Mouse (Mus musculus) liver, embryonic 14.5 days (tissue): ENCODE results near the gene Nop14. TPM values are rescaled to one million over a fixed set of nuclear protein-coding genes. Genes with fewer than 3 reads are reported as not detected.
A peak's percentile ranks its signal among the peaks of the same experiment; 100 is the strongest.

ENCODE experiments used
- ATAC-seq: fragments of 200-750 bp; cut with Nextera tagmentation; 2 replicates; pipeline ENCODE4 v1.8.0; 2017; ENCODE audit warnings: moderate number of reproducible peaks, mild to moderate bottlenecking, moderate library complexity; ENCODE audit not compliant: insufficient read depth
- DNase-seq, 3 experiments: peaks; one replicate each; pipeline ENCODE4 v3.0.0-alpha.2; 2012 to 2013; ENCODE audit warnings: low read depth in 3 of 3, low spot score in 3 of 3
- H3K27ac ChIP-seq: fragments of 300-500 bp; sonication (generic); 2 replicates; pipeline ENCODE4 v1.5.1; 2014; ENCODE audit warnings: moderate library complexity, mild to moderate bottlenecking, control low read depth, inconsistent platforms
- H3K27me3 ChIP-seq: fragments of 300-500 bp; sonication (generic); 2 replicates; pipeline ENCODE4 v1.6.1; 2014; ENCODE audit warnings: mild to moderate bottlenecking, low read length, moderate library complexity; ENCODE audit not compliant: control insufficient read depth, insufficient read depth
- H3K36me3 ChIP-seq: fragments of 300-500 bp; sonication (generic); replicated peaks from 2 replicates; pipeline ENCODE4 v1.6.1; 2014; ENCODE audit warnings: low read depth; ENCODE audit not compliant: control insufficient read depth, insufficient read depth
- H3K4me1 ChIP-seq, 2 experiments: fragments of 200-500 bp in 1 of 2; fragments of 300-500 bp in 1 of 2; sonication (generic) in 1 of 2; replicated peaks; 2 replicates each; pipeline ENCODE4 v1.6.1; 2012 to 2014; ENCODE audit warnings: antibody characterized with exemption in 1 of 2, inconsistent platforms in 1 of 2, low read length in 1 of 2; ENCODE audit not compliant: control insufficient read depth in 2 of 2, insufficient read depth in 2 of 2
- H3K4me2 ChIP-seq: fragments of 300-500 bp; sonication (generic); 2 replicates; pipeline ENCODE4 v1.6.1; 2014; ENCODE audit warnings: low read depth, mild to moderate bottlenecking, control low read depth, moderate library complexity
- H3K4me3 ChIP-seq, 2 experiments: fragments of 200-500 bp in 1 of 2; fragments of 300-500 bp in 1 of 2; sonication (generic) in 1 of 2; 2 replicates each; pipeline ENCODE4 v1.5.1; 2012 to 2014; ENCODE audit warnings: low read depth in 2 of 2, low read length in 2 of 2, mild to moderate bottlenecking in 2 of 2, control low read depth in 1 of 2, inconsistent platforms in 1 of 2, moderate library complexity in 1 of 2; ENCODE audit not compliant: insufficient read depth in 1 of 2
- H3K9ac ChIP-seq: fragments of 300-500 bp; sonication (generic); replicated peaks from 2 replicates; pipeline ENCODE4 v1.6.1; 2014; ENCODE audit warnings: mild to moderate bottlenecking, control low read depth, moderate library complexity
- H3K9me3 ChIP-seq: fragments of 300-500 bp; sonication (generic); 2 replicates; pipeline ENCODE4 v1.6.1; 2016; ENCODE audit warnings: low read length, mixed read lengths; ENCODE audit not compliant: control insufficient read depth
- CTCF ChIP-seq: IDR thresholded peaks from 2 replicates; pipeline ENCODE4 v1.5.1; 2016; ENCODE audit warnings: antibody characterized with exemption, low read depth, control low read depth
- EP300 ChIP-seq: IDR thresholded peaks from 2 replicates; pipeline ENCODE4 v1.6.1; 2016; ENCODE audit warnings: antibody characterized with exemption, low read depth
- WGBS: fragments of 180-500 bp; shearing (Covaris S2); extraction: QIAGEN DNeasy Blood & Tissue Kit; methylation state at CpG from one replicate; pipeline ENCODE4 v1.1.7; 2014; ENCODE audit not compliant: insufficient replicate concordance; 5-methylcytosine and 5-hydroxymethylcytosine counted together
- polyA plus RNA-seq, 2 experiments: library from polyadenylated mRNA; depleted of rRNA in 1 of 2; stranded (reverse) in 1 of 2; unstranded in 1 of 2; fragments of >200 nt; fragmentation: Nextera tagmentation in 1 of 2; extraction: Ambion mirVana in 1 of 2; gene quantifications; 2 replicates each; pipeline versions ENCODE4 v1.2.1 to v1.2.3; 2012 to 2014

Nop14 gene
- polyA plus RNA-seq, 2 experiments = 11.9 to 12.4 TPM

GRCm38 (mm10) chr5:34634746-34635400 is 25.1 kb downstream of the Nop14 start:
- peak overlapping the region; percentile 95; the same call in 1 of the 2 replicates for H3K4me2 ChIP-seq
- WGBS = 57% methylated on average over 13 of the region's 13 CpGs
- H3K9me3 ChIP-seq = no peaks in the 10 kb centered on the region
- H3K36me3 ChIP-seq = peaks cover 64% of the 10 kb centered on the region
- DNase-seq (no peak), ATAC-seq (no peak)
- no peaks in the 10 kb centered on the region for H3K27me3 ChIP-seq
- no peak overlapping the region; the same call in 1 of the 2 replicates for H3K9ac ChIP-seq
- TF ChIP-seq EP300 = no peak
- TF ChIP-seq CTCF = no peak
- H3K27ac ChIP-seq = no peak overlapping the region
- H3K4me1 ChIP-seq = peaks cover 14 to 25% of the 10 kb centered on the region in 2 experiments
- H3K4me3 ChIP-seq = no peak overlapping the region

DNA sequence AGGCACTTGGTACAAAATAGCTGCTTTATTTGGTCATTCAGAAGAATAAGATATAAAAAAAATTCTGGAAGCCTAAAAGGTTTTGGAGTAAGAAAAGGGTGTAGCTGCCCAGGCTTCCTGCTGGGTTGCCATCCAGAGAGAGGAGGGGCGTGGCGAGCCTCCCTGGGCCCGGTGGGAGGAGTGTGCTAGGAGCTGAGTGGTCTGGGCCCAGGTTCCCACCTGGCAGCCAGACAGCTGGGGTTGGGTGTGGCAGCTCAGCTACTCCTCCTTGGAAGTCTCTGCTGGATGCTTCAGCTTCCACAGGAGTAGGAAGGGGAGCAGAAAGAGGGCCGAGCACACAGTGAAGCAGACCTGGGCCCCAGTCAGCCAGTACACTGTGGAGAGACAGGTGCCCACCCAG is 26.3 kb downstream of the Nop14 start:
- WGBS = 76% methylated on average over 4 of the region's 4 CpGs
- H3K27ac ChIP-seq = no peak overlapping the region
- ATAC-seq (no peak), DNase-seq (no peak)
- peaks cover 72% of the 10 kb centered on the region for H3K36me3 ChIP-seq
- no peaks in the 10 kb centered on the region for H3K27me3 ChIP-seq
- H3K9ac ChIP-seq = no peak overlapping the region
- TF ChIP-seq CTCF (no peak), EP300 (no peak)
- H3K9me3 ChIP-seq = no peaks in the 10 kb centered on the region
- H3K4me1 ChIP-seq = peaks cover 14 to 25% of the 10 kb centered on the region in 2 experiments
- peak overlapping the region; percentile 13 for H3K4me2 ChIP-seq
- H3K4me3 ChIP-seq = no peak overlapping the region

DNA sequence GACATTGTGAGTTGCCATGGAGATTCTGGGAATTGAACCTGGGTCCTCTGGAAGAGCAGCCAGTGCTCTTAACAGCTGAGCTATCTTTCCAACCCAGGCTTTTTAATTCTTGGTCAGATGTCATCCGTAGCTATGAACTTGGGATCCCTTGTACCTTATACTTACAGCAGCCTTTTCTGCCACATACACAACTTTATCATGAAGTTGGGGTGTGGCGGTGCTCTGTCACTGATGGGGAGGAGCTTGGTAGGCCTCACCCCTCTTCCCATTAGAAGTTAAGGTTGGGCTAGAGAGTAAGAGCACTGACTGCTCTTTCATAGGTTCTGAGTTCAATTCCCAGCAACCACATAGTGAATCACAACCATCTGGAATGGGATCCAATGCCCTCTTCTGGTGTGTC is 27.0 kb downstream of the Nop14 start:
- H3K9ac ChIP-seq = no peak overlapping the region
- H3K36me3 ChIP-seq = peaks cover 75% of the 10 kb centered on the region
- peak overlapping the region; percentile 55; the same call in 1 of the 2 replicates for H3K27ac ChIP-seq
- H3K9me3 ChIP-seq = no peaks in the 10 kb centered on the region
- peak; percentile 32 for ATAC-seq
- H3K4me3 ChIP-seq = no peak overlapping the region
- peak overlapping the region; percentile 13 for H3K4me2 ChIP-seq
- WGBS = 52% methylated on average over 2 of the region's 2 CpGs
- peaks cover 14 to 25% of the 10 kb centered on the region in 2 experiments for H3K4me1 ChIP-seq
- TF ChIP-seq CTCF (no peak), EP300 (no peak)
- no peaks in the 10 kb centered on the region for H3K27me3 ChIP-seq
- peak; percentile 43 to 64 (median 55) for DNase-seq

DNA sequence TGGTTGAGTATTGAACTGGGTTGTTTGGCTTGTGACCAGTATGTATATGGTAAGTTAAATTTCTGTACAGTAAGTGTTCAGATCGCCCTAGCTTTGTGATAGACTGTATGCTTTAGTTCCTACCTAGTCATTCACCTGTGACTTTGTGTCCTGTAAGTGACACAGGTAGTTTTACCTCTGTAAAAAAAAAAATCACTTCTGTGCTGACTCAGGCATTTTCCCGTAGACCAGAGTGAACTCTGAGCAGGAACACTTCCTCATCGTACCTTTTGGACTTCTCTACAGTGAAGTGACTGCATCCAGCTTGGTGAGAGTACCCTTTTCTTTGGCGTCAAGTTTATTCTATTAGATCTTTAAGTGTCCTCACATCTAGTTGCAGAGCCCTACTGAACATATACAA is 50.0 kb downstream of the Nop14 start:
- H3K36me3 ChIP-seq = peaks cover 92% of the 10 kb centered on the region
- no peak overlapping the region for H3K4me2 ChIP-seq
- no peak overlapping the region for H3K4me3 ChIP-seq
- H3K9me3 ChIP-seq = no peaks in the 10 kb centered on the region
- H3K27me3 ChIP-seq = no peaks in the 10 kb centered on the region
- no peak overlapping the region for H3K27ac ChIP-seq
- H3K9ac ChIP-seq = no peak overlapping the region
- TF ChIP-seq CTCF = no peak
- 81% methylated on average over 4 of the region's 4 CpGs for WGBS
- no peak for DNase-seq
- ATAC-seq = no peak
- H3K4me1 ChIP-seq = no peaks in the 10 kb centered on the region

- no peak for ATAC-seq
Measured at GRCm38 (mm10) chr5:34608226-34608625, 51.7 kb downstream of the Nop14 start.

More at GRCm38 (mm10) chr5:34608226-34608625, 51.7 kb downstream of the Nop14 start:
- 90% methylated on average over 3 of the region's 3 CpGs for WGBS
- Histone ChIP-seq H3K9me3 (no peaks in the 10 kb centered on the region), H3K4me1 (no peaks in the 10 kb centered on the region), H3K36me3 (peaks cover 81% of the 10 kb centered on the region), H3K4me3 (no peak overlapping the region), H3K4me2 (no peak overlapping the region), H3K27me3 (no peaks in the 10 kb centered on the region), H3K9ac (no peak overlapping the region), H3K27ac (no peak overlapping the region)
- DNase-seq = no peak
- TF ChIP-seq CTCF (no peak), EP300 (no peak)
